Mouse (Mus musculus) midbrain, embryonic 13.5 days (tissue): ENCODE measurements at regions not wholly inside any gene's neighbourhood (a gene's known extent, or its start where the extent isn't known, plus 50 kb on each side); places are given as distances from the start of the nearest gene placed in this dataset.
A peak's percentile ranks its signal among the peaks of the same experiment; 100 is the strongest.

Experiments
- ATAC-seq: fragments of 200-750 bp; cut with Nextera tagmentation; 2 replicates; pipeline ENCODE4 v1.8.0; 2017; ENCODE audit warnings: mild to moderate bottlenecking, moderate TSS enrichment, moderate library complexity
- H3K27ac ChIP-seq: fragments of 300-500 bp; sonication (generic); 2 replicates; pipeline ENCODE4 v1.5.1; 2015; ENCODE audit warnings: inconsistent platforms, mild to moderate bottlenecking, moderate library complexity
- H3K27me3 ChIP-seq: fragments of 300-500 bp; sonication (generic); 2 replicates; pipeline ENCODE4 v1.6.1; 2015; ENCODE audit warnings: mild to moderate bottlenecking, inconsistent platforms
- H3K36me3 ChIP-seq: fragments of 300-500 bp; sonication (generic); 2 replicates; pipeline ENCODE4 v1.6.1; 2015; ENCODE audit warnings: mild to moderate bottlenecking, inconsistent platforms
- H3K4me1 ChIP-seq: fragments of 300-500 bp; sonication (generic); replicated peaks from 2 replicates; pipeline ENCODE4 v1.6.1; 2015; ENCODE audit warnings: inconsistent platforms
- H3K4me2 ChIP-seq: fragments of 300-500 bp; sonication (generic); replicated peaks from 2 replicates; pipeline ENCODE4 v1.6.1; 2015; ENCODE audit warnings: moderate library complexity, mild to moderate bottlenecking, inconsistent platforms
- H3K4me3 ChIP-seq: fragments of 300-500 bp; sonication (generic); replicated peaks from 2 replicates; pipeline ENCODE4 v1.5.1; 2015; ENCODE audit warnings: mild to moderate bottlenecking, inconsistent platforms
- H3K9ac ChIP-seq: fragments of 300-500 bp; sonication (generic); replicated peaks from 2 replicates; pipeline ENCODE4 v1.6.1; 2015; ENCODE audit warnings: mild to moderate bottlenecking, inconsistent platforms
- H3K9me3 ChIP-seq: fragments of 300-500 bp; sonication (generic); 2 replicates; pipeline ENCODE4 v1.6.1; 2016; ENCODE audit warnings: mild to moderate bottlenecking, inconsistent platforms
- WGBS: fragments of 180-500 bp; shearing (Covaris S2); methylation state at CpG from one replicate; pipeline ENCODE4 v1.1.7; 2015; 5-methylcytosine and 5-hydroxymethylcytosine counted together

GRCm38 (mm10) chr15:85652431-85652830 is 70.2 kb upstream of the Wnt7b start:
- peak; percentile 0; the same call in 1 of the 2 replicates for ATAC-seq
- H3K27me3 ChIP-seq = peaks cover 87% of the 10 kb centered on the region
- WGBS = 69% methylated on average over 5 of the region's 5 CpGs
- peak overlapping the region; percentile 57 for H3K4me2 ChIP-seq
- peaks cover 61% of the 10 kb centered on the region for H3K4me1 ChIP-seq
- H3K27ac ChIP-seq = peak overlapping the region; percentile 98
- H3K4me3 ChIP-seq = no peak overlapping the region
- H3K36me3 ChIP-seq = no peaks in the 10 kb centered on the region
- no peaks in the 10 kb centered on the region for H3K9me3 ChIP-seq
- no peak overlapping the region; the same call in 1 of the 2 replicates for H3K9ac ChIP-seq

GRCm38 (mm10) chr15:85652871-85653337 is 70.6 kb upstream of the Wnt7b start:
- Histone ChIP-seq H3K4me3 (peak overlapping the region; percentile 32), H3K9ac (peak overlapping the region; percentile 70), H3K27me3 (peaks cover 87% of the 10 kb centered on the region), H3K27ac (peak overlapping the region; percentile 98), H3K4me2 (peak overlapping the region; percentile 57), H3K4me1 (peaks cover 61% of the 10 kb centered on the region), H3K36me3 (no peaks in the 10 kb centered on the region), H3K9me3 (no peaks in the 10 kb centered on the region)
- WGBS = 34% methylated on average over 9 of the region's 9 CpGs
- ATAC-seq = peak; percentile 70

- 19% methylated on average over 31 of the region's 32 CpGs for WGBS
- Histone ChIP-seq H3K4me2 (peak overlapping the region; percentile 57), H3K4me3 (peak overlapping the region; percentile 32), H3K9me3 (no peaks in the 10 kb centered on the region), H3K9ac (peak overlapping the region; percentile 70), H3K36me3 (no peaks in the 10 kb centered on the region), H3K27ac (peak overlapping the region; percentile 98), H3K4me1 (peaks cover 61% of the 10 kb centered on the region), H3K27me3 (peaks cover 88% of the 10 kb centered on the region)
- ATAC-seq = peak; percentile 82
Observed at GRCm38 (mm10) chr15:85653421-85654401, 71.4 kb upstream of the Wnt7b start.

GRCm38 (mm10) chr15:85654791-85655190 is 72.5 kb upstream of the Wnt7b start:
- no peak for ATAC-seq
- Histone ChIP-seq H3K9me3 (no peaks in the 10 kb centered on the region), H3K9ac (no peak overlapping the region), H3K4me3 (no peak overlapping the region), H3K4me2 (peak overlapping the region; percentile 57), H3K4me1 (peaks cover 55% of the 10 kb centered on the region), H3K27ac (peak overlapping the region; percentile 98), H3K36me3 (no peaks in the 10 kb centered on the region), H3K27me3 (peaks cover 86% of the 10 kb centered on the region)
- WGBS = 80% methylated on average over 3 of the region's 3 CpGs

GRCm38 (mm10) chr15:85655751-85656167 is 73.5 kb upstream of the Wnt7b start:
- WGBS = 28% methylated on average over 6 of the region's 6 CpGs
- peak; percentile 59 for ATAC-seq
- H3K27ac ChIP-seq = peak overlapping the region; percentile 98
- H3K4me3 ChIP-seq = no peak overlapping the region
- peak overlapping the region; percentile 57 for H3K4me2 ChIP-seq
- H3K9me3 ChIP-seq = no peaks in the 10 kb centered on the region
- H3K4me1 ChIP-seq = peaks cover 59% of the 10 kb centered on the region
- peak overlapping the region; percentile 50; the same call in 1 of the 2 replicates for H3K9ac ChIP-seq
- peaks cover 86% of the 10 kb centered on the region for H3K27me3 ChIP-seq
- no peaks in the 10 kb centered on the region for H3K36me3 ChIP-seq

- 78% methylated on average over 6 of the region's 6 CpGs for WGBS
- H3K27ac ChIP-seq = no peak overlapping the region
- H3K4me2 ChIP-seq = no peak overlapping the region
- H3K36me3 ChIP-seq = no peaks in the 10 kb centered on the region
- peaks cover 54% of the 10 kb centered on the region for H3K4me1 ChIP-seq
- H3K9ac ChIP-seq = no peak overlapping the region
- H3K9me3 ChIP-seq = no peaks in the 10 kb centered on the region
- peaks cover 86% of the 10 kb centered on the region for H3K27me3 ChIP-seq
- H3K4me3 ChIP-seq = no peak overlapping the region
- ATAC-seq = no peak
Observed at GRCm38 (mm10) chr15:85656852-85657251, 74.6 kb upstream of the Wnt7b start.

GRCm38 (mm10) chr15:85657441-85657989 is 75.2 kb upstream of the Wnt7b start:
- H3K4me2 ChIP-seq = no peak overlapping the region
- no peak for ATAC-seq
- no peak overlapping the region for H3K9ac ChIP-seq
- no peak overlapping the region for H3K4me3 ChIP-seq
- no peak overlapping the region for H3K27ac ChIP-seq
- H3K9me3 ChIP-seq = no peaks in the 10 kb centered on the region
- no peaks in the 10 kb centered on the region for H3K36me3 ChIP-seq
- WGBS = 71% methylated on average over 8 of the region's 8 CpGs
- peaks cover 86% of the 10 kb centered on the region for H3K27me3 ChIP-seq
- peaks cover 47% of the 10 kb centered on the region for H3K4me1 ChIP-seq

- no peak for ATAC-seq
- no peak overlapping the region for H3K4me2 ChIP-seq
- no peak overlapping the region for H3K9ac ChIP-seq
- no peaks in the 10 kb centered on the region for H3K36me3 ChIP-seq
- H3K4me3 ChIP-seq = no peak overlapping the region
- no peak overlapping the region for H3K27ac ChIP-seq
- H3K27me3 ChIP-seq = peaks cover 91% of the 10 kb centered on the region
- H3K9me3 ChIP-seq = no peaks in the 10 kb centered on the region
- H3K4me1 ChIP-seq = peaks cover 39% of the 10 kb centered on the region
- WGBS = 78% methylated on average over 14 of the region's 14 CpGs
Observed at GRCm38 (mm10) chr15:85658101-85658885, 76.0 kb upstream of the Wnt7b start.

GRCm38 (mm10) chr15:85660528-85661392 is 74.0 kb upstream of the Ppara start:
- Histone ChIP-seq H3K9me3 (no peaks in the 10 kb centered on the region), H3K4me1 (peaks cover 15% of the 10 kb centered on the region), H3K36me3 (no peaks in the 10 kb centered on the region), H3K27ac (no peak overlapping the region), H3K4me2 (peak overlapping the region; percentile 12), H3K4me3 (peak overlapping the region; percentile 2; the same call in 1 of the 2 replicates), H3K9ac (peak overlapping the region; percentile 8; the same call in 1 of the 2 replicates), H3K27me3 (peaks cover 95% of the 10 kb centered on the region)
- ATAC-seq = 0 out of 2 replicates have a peak, but pooled peaks have one; percentile 20
- 6% methylated on average over 45 of the region's 45 CpGs for WGBS

GRCm38 (mm10) chr15:85661393-85661690 is 73.4 kb upstream of the Ppara start:
- peak; percentile 24; the same call in 1 of the 2 replicates for ATAC-seq
- Histone ChIP-seq H3K4me3 (no peak overlapping the region), H3K27ac (no peak overlapping the region), H3K36me3 (no peaks in the 10 kb centered on the region), H3K4me2 (no peak overlapping the region), H3K9ac (no peak overlapping the region), H3K27me3 (peaks cover 92% of the 10 kb centered on the region), H3K4me1 (peaks cover 9% of the 10 kb centered on the region), H3K9me3 (no peaks in the 10 kb centered on the region)
- 62% methylated on average over 2 of the region's 2 CpGs for WGBS

GRCm38 (mm10) chr15:85661771-85662170 is 73.0 kb upstream of the Ppara start:
- no peak overlapping the region for H3K4me3 ChIP-seq
- peaks cover 92% of the 10 kb centered on the region for H3K27me3 ChIP-seq
- H3K9ac ChIP-seq = no peak overlapping the region
- peaks cover 12% of the 10 kb centered on the region for H3K4me1 ChIP-seq
- no peak overlapping the region for H3K4me2 ChIP-seq
- no peak for ATAC-seq
- 90% methylated on average over 5 of the region's 5 CpGs for WGBS
- H3K36me3 ChIP-seq = no peaks in the 10 kb centered on the region
- no peaks in the 10 kb centered on the region for H3K9me3 ChIP-seq
- H3K27ac ChIP-seq = no peak overlapping the region
